18 mouse cellular contexts compared by ENCODE assay signal in genomic region chr6:135917676-135918075, GRCm38 (mm10).
A peak's percentile ranks its signal among the peaks of the same experiment; 100 is the strongest.
DNase-seq lines count a peak whose midpoint lies in the region; ATAC-seq and TF ChIP-seq lines count a peak whose summit lies in the region.
"Had no signal": no experiment of that assay in that cellular context is flagged by ENCODE, and none has a peak within 500 bp of the region (broad histone marks: within the 10 kb centered on the region; RNA-seq: fewer than 3 reads in every experiment).

No protein-coding gene starts in this region.

- no peak for TF ChIP-seq CTCF in layer of hippocampus, adult 2 months (conservative IDR thresholded peaks at IDR 0.05)
- no peak for TF ChIP-seq CTCF in cortical plate, adult 2 months (IDR thresholded peaks at IDR 0.05; ENCODE audit: extremely low read depth, insufficient read depth, low read length)

- H3K27me3 ChIP-seq in limb, embryonic 10.5 days (ENCODE audit: low read depth, poor library complexity, severe bottlenecking), result no peaks in the 10 kb centered on the region
- H3K27me3 ChIP-seq: hindbrain, embryonic 13.5 days; liver, embryonic 13.5 days; stomach, embryonic 15.5 days had no signal

- ATAC-seq in frontal cortex, adult (ENCODE audit: low TSS enrichment), result peak; percentile 19; the same call in 1 of the 2 replicates

- H3K4me1 ChIP-seq in cortical plate, adult 2 months (ENCODE audit: control insufficient read depth, insufficient read depth, low read length), result peaks cover 15% of the 10 kb centered on the region
- H3K4me1 ChIP-seq in limb, embryonic 10.5 days, result peaks cover 7% of the 10 kb centered on the region
- H3K4me1 ChIP-seq: liver, embryonic 13.5 days; stomach, embryonic 15.5 days had no signal

- H3K27ac ChIP-seq in layer of hippocampus, adult 2 months, result peak overlapping the region; percentile 68
- H3K27ac ChIP-seq in cortical plate, adult 2 months (ENCODE audit: insufficient read depth, low read length), result peak overlapping the region; percentile 42; the same call in 1 of the 2 replicates
- 0 out of 2 replicates have a peak overlapping the region, but pooled peaks have one; percentile 17 for H3K27ac ChIP-seq in limb, embryonic 10.5 days
- H3K27ac ChIP-seq: heart, embryonic 10.5 days; hindbrain, embryonic 13.5 days; liver, embryonic 13.5 days; stomach, embryonic 15.5 days had no signal

- no peak for TF ChIP-seq POLR2A in cortical plate, adult 2 months (IDR thresholded peaks at IDR 0.05; ENCODE audit: extremely low read depth, insufficient read depth, low read length)

- no peak for DNase-seq in frontal cortex, postnatal 25 days (ENCODE audit: low spot score in 2 of 2)
- DNase-seq in layer of hippocampus, adult 2 months (ENCODE audit: low spot score in 2 of 2), result peak in 1 of 2 experiments; percentile 46
- no peak for DNase-seq in layer of hippocampus, postnatal 10 days (ENCODE audit: low spot score in 2 of 2)
- DNase-seq in limb, embryonic 10.5 days (ENCODE audit: low spot score), result no peak
- DNase-seq in heart, postnatal 4 days, result no peak
- DNase-seq: cerebellum, adult 9-10 months; gastrocnemius, postnatal 36 days; liver, embryonic 13.5 days; lung, embryonic 14.5 days; lung, postnatal 4 days; retina, postnatal 1 day; thymus, adult 18-20 months; thymus, postnatal 4 days had no signal

- no peaks in the 10 kb centered on the region for H3K9me3 ChIP-seq in limb, embryonic 10.5 days (replicated peaks)
- H3K9me3 ChIP-seq: heart, embryonic 10.5 days; hindbrain, embryonic 13.5 days; liver, embryonic 13.5 days; stomach, embryonic 15.5 days had no signal

- H3K36me3 ChIP-seq in limb, embryonic 10.5 days, result no peaks in the 10 kb centered on the region
- H3K36me3 ChIP-seq: heart, embryonic 10.5 days; liver, embryonic 13.5 days; stomach, embryonic 15.5 days had no signal

- H3K4me3 ChIP-seq in layer of hippocampus, adult 2 months, result no peak overlapping the region
- H3K4me3 ChIP-seq in cortical plate, adult 2 months (ENCODE audit: insufficient read depth, low read length), result no peak overlapping the region
- H3K4me3 ChIP-seq in limb, embryonic 10.5 days, result no peak overlapping the region
- H3K4me3 ChIP-seq: heart, embryonic 10.5 days; hindbrain, embryonic 13.5 days; liver, embryonic 13.5 days; stomach, embryonic 15.5 days had no signal

Comparison
In these comparisons a context has a peak if more than half of its experiments do, and no peak if none do; other contexts are left out.
1. H3K27ac ChIP-seq: peak in every context shown above with its lines; median percentile 68 in layer of hippocampus, adult 2 months; 42 in cortical plate, adult 2 months; 17 in limb, embryonic 10.5 days.